Mouse (Mus musculus) spleen, adult 18-20 months (tissue): ENCODE measurements around the gene Pgbd5.

Experiments used
- DNase-seq, 2 experiments: peaks; one replicate each; pipeline ENCODE4 v3.0.0; 2022; ENCODE audit warnings: mixed read lengths in 2 of 2

Pgbd5 gene

DNA sequence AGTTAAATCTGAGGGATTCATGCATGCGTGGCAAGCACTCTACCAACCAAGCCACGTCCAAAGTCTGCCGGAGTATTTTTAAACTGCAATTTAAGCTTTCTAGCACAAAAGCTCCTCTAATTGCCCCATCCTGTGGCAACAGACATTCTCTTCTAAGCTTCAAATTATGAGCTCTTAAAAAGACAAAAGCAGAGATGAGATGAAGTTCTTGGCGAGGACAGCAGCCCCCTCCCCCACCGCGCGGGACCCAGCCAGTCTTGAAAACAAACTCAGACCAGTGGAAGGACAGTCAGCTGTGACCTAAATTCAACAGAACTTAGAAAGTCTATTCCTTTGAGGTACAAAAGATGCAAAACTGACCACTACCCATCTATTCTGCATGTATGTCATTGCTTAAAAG is 48.3 kb downstream of the Pgbd5 start:
- no peak for DNase-seq

GRCm38 (mm10) chr8:124389495-124389894 is 50.0 kb downstream of the Pgbd5 start:
- DNase-seq, result no peak

DNA sequence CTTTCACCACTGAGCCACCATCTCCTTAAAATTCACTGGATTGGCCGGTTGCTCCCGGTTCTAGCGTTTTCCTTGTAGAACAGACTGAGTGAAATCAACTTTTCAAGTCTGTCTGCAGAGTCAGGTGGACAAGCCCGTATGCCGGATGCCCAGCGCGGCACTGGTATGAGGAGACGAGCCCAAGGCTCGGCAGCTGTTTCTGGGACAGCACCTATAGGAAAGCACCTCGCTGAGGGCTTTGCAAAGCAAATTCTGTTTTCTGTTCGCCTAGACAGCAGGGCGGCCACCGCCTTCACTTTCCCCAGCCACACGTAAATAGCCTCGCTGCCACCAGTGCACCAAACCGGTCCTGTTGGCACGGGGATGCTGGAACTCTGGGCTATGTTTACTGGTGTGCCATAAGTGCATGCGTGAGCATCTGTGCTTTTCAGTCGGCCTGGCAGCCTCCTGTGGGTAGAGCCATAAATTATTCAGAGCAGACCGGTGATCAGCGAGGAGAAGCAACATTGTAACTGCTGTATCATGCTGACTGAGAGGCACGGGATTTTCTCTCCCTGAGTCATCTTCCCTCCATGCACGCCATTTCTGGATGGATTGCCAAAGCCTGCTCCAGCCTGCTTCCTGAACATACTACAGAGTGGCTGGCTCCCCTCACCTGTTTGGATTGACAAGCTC is 53.1 kb downstream of the Pgbd5 start:
- no peak for DNase-seq

DNA sequence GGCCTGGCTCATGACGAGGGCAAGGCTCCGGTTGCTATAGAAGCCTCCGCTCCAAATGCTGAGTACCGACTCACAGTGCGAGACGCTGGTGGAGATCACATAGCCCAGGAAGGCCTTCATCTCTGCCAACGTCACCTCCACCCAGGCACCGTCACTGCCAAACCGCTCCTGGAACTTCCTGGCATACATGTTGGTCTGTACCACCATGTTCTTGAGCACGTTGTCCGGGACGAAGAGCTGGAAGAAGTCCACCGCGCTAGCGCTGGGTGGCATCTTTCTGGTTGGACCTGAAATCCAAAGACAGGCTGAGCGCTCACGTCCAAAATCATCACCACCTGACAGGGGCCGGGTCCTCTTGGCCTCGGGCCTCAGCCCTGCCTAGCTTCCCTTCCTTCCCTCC is 55.1 kb downstream of the Pgbd5 start:
- DNase-seq, result no peak

- no peak for DNase-seq
These were observed 57.2 kb downstream of the Pgbd5 start for GRCm38 (mm10) chr8:124382235-124382634.

DNA sequence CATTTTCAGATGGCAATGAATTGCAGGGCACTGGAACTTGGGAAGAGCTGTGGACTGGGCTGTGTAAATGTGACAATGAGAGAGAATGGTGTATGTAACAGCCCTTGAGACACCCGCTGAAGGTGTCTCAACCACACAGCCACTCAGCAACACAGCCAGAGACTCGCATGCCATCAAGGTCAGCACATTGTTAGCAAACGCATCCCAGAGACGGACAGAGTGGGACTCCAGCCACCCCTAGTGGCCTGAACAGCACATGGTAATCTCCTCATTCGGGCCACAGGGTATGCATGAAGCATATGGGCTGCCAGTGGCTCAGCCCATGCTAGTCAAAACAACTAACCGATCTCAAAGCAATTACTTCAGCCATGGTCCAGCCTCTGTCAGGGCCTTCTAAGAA is 60.2 kb downstream of the Pgbd5 start:
- no peak for DNase-seq

GRCm38 (mm10) chr8:124376406-124376805 is 63.1 kb downstream of the Pgbd5 start:
- no peak for DNase-seq

- no peak for DNase-seq
These were observed 63.7 kb downstream of the Pgbd5 start for GRCm38 (mm10) chr8:124375727-124376126.

- DNase-seq, result no peak
These were observed 64.3 kb downstream of the Pgbd5 start for GRCm38 (mm10) chr8:124375168-124375567.

- no peak for DNase-seq
These were observed 65.7 kb downstream of the Pgbd5 start for GRCm38 (mm10) chr8:124373753-124374152.

GRCm38 (mm10) chr8:124371410-124372123 is 67.9 kb downstream of the Pgbd5 start:
- no peak for DNase-seq

- DNase-seq, result no peak
These were observed 68.9 kb downstream of the Pgbd5 start for GRCm38 (mm10) chr8:124370422-124371183.

DNA sequence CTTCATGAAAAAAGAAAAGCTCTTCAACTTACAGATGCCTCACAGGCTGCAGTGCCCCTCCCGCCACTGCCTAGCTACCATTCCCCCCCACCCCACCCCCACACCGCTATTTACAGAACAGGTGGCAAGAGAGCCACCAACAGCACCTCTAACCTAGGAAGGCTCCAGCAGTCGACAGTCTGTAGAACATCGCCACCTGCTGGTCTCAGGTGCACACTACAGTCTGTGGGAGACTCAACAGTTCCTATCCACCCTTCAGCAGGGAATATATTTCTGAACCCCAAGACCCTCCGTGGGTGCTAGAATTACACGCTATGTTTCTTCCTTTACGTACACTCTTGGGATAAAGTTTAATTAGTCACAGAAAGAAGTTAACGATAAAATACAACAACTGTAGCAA is 71.2 kb downstream of the Pgbd5 start:
- DNase-seq, result peak; percentile 27 to 68

DNA sequence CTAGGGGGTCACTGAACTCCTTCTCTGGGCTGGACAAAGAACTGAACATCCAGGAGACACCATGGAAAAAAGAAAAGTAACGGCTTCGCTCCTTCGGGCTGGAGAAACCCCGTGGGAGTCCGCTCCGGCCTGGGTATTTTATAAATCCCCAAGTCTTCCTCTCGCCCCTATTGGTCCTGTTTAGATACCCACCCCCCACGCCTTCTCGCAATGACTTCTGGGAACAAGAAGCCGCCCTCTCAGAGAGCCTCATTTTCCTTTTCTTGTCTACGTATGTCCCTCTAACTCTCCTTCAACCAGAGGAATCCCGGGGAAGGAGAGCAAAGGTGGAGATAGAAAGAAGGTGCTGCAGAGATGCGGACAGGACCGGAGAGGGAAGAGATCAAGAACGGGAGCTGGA is 76.1 kb downstream of the Pgbd5 start:
- DNase-seq, result no peak

- DNase-seq, result no peak
These were observed 76.9 kb downstream of the Pgbd5 start for GRCm38 (mm10) chr8:124362589-124362988.

- DNase-seq, result no peak
These were observed 77.6 kb downstream of the Pgbd5 start for GRCm38 (mm10) chr8:124361773-124362427.

DNA sequence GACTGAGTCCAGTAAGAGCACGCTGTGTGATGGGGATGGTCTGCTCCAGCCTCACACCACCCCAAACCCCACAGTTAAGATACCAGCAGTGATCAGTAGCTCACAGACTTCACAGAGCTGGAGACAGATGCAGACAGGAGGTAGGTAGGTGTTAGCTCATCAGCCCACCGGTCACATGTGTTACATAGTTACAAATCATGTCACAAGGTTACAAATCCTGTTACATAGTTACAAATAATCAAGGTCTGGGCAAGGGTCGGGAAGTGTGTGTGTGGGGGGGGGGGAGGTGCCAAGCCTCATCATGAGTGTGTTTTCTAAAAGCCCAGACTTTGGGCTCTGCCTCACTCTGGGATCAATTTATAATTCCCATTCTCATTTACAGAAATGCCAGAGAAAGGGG is 78.5 kb downstream of the Pgbd5 start:
- no peak for DNase-seq

DNA sequence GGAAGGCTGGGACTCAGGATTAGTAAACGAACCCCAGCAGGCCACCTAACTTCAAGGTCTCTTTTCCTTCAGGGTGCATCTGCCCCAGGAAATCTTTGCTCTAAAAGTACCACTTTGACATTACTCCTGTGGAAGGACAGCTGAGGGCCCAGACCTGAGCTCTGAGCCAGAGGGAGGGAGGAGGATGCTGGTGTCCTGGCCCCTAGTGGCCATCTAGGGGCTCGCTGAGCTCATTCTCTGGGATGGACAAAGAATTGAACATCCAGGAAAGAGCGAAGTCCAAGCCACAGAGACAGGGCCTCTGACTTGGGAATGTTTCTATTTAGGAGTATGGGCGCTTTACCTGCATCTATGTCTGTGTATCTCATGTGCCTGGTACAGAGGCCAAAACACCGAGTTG is 87.8 kb downstream of the Pgbd5 start:
- no peak for DNase-seq

GRCm38 (mm10) chr8:124349663-124350062 is 89.8 kb downstream of the Pgbd5 start:
- DNase-seq, result peak; percentile 37 to 78

DNA sequence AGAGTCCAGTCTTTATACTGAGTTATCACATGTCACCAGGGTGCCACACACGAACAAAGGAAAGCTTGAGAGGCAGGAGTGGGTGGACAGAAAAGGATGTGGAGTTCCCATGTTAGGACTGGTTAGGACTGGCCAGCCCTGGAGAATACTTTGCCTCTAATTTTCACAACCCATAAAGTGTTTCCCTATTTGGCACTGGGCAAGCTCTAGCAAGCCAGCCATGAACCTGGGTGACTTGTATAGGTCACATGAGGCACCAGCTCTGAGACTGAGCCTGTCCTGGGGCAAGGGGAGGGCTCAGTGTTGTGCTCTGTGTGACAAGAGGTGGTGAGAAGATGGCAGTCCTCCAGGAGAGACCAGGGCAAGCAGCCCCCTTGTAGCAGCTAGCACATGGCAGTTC is 91.4 kb downstream of the Pgbd5 start:
- no peak for DNase-seq

DNA sequence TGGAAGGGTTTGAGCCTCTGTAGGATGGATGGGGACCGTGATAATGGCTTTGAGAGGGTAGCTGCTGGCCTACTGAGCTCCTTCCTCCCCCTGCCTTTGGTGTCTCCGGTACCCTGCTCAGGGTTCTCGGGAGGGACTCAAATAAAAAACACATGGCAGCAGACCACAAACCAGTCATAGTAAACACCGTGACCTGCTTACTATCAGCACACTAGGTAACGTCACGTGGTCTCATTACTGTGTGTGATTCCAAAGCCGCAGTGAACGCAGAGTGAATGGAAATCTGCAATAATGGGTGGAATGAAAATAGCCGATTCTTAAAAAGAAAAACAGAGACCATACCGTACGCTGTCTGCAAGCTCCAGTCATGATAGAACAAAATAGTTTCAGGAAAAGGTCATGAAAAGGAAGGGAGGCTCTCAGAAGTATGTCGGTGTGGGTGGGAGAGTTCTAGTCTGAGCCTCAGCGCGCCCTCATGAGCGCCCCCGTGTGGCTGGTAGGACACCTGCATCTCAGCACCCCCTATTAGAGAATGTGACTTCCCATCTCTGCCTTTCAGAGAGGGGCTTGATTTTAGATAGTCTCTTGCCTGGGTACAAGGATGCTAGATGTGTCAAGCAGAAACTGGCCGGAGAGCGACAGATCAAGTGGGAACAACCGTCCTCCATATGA is 92.5 kb downstream of the Pgbd5 start:
- peak in 1 of 2 experiments; percentile 69 for DNase-seq

DNA sequence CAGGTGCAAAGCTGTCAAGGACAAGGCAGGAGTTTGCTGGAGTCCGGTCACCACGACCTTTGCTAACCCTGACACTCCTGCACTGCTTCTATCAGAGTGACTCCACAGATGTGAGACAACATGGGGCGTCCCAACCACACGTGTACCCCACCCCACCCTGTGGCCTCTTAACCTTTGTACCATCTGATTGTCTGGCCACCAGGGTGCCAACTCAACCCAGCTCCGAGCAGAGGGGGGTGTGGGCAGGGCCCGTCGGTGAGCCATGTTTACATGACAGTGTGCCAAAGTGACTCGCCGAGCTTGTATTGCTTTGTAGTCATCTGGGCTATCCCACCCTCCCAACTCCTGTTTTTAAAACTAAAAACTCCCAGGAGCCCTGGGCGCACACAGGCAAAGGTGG is 94.4 kb downstream of the Pgbd5 start:
- no peak for DNase-seq

- no peak for DNase-seq
These were observed 95.5 kb downstream of the Pgbd5 start for GRCm38 (mm10) chr8:124343991-124344390.
